Mouse (Mus musculus) E14TG2a.4 (cell line): ENCODE measurements around the gene Stum.

ENCODE experiments used
- CTCF ChIP-seq: conservative IDR thresholded peaks from 2 replicates; pipeline ENCODE4 v1.5.1; 2014; ENCODE audit warnings: low read length
- NANOG ChIP-seq: IDR thresholded peaks from 2 replicates; pipeline ENCODE4 v1.6.1; 2014; ENCODE audit warnings: borderline replicate concordance, low read length, mixed read lengths

GRCm38 (mm10) chr1:180465620-180466019 lies 17.7 kb downstream of the Stum start:
- no peak for TF ChIP-seq CTCF
- TF ChIP-seq NANOG, result no peak
